Mouse (Mus musculus) lung, postnatal 0 days (tissue): ENCODE measurements at regions not wholly inside any gene's neighbourhood (a gene's known extent, or its start where the extent isn't known, plus 50 kb on each side); places are given as distances from the start of the nearest gene placed in this dataset.

Experiments
- CTCF ChIP-seq: IDR thresholded peaks from 2 replicates; pipeline ENCODE4 v1.5.1; 2016; ENCODE audit warnings: antibody characterized with exemption, mild to moderate bottlenecking
- EP300 ChIP-seq: IDR thresholded peaks from 2 replicates; pipeline ENCODE4 v1.6.1; 2016; ENCODE audit warnings: antibody characterized with exemption, mild to moderate bottlenecking, control low read depth

DNA sequence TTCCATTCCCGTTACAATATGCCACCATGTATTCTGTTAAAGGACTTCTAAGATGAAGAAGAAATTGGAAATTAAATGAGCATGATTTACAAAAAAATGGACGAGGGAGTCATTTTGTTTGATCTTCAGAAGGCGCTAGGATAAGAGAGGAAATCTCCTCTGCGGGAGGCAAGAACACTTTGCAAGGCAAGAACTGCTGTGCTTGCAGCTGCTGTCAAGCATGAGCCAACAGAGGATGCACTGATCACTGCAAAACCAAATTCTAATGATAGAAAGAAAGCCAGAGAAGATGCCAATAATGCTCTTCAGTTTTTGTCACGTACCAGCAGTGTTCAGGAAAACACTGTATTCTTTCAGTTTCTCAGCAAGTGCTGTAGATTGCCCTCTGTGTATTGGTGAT is 279.2 kb upstream of the Hs3st1 start:
- TF ChIP-seq CTCF (no peak), EP300 (no peak)
